Mouse (Mus musculus) cortical plate, adult 2 months (tissue): ENCODE data around the gene Trim58.
A peak's percentile ranks its signal among the peaks of the same experiment; 100 is the strongest.

ENCODE experiments used
- CTCF ChIP-seq: fragments of 200-500 bp; IDR thresholded peaks from 2 replicates; pipeline ENCODE4 v1.5.1; 2011; ENCODE audit warnings: mild to moderate bottlenecking, control low read depth, low read length; ENCODE audit not compliant: insufficient read depth; ENCODE audit errors: extremely low read depth
- POLR2A ChIP-seq: fragments of 200-500 bp; IDR thresholded peaks from 2 replicates; pipeline ENCODE4 v1.6.1; 2011; ENCODE audit warnings: mild to moderate bottlenecking, low read length, control low read depth; ENCODE audit not compliant: insufficient read depth; ENCODE audit errors: extremely low read depth

DNA sequence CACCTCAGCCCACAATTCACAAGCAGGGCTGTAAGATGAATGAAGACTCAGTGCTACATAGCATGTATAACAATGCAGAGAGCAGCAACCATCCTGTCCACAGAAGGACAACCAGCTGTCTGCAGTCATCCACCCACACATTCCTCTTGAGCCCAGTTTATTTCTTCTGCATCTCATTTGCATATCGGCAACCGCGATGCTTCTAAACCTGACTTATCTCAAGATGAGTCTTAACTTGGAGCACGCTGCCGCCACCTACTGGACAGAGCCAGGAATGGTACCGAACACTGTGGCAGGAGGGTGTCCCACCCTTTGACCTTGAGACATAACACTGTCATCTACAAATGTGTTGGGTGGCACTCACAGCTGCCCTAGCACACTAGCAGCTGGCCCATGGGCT lies 3.1 kb downstream of the Trim58 start:
- TF ChIP-seq POLR2A = no peak
- TF ChIP-seq CTCF = peak; percentile 57
